Mouse (Mus musculus): ENCODE measurements around the gene Fnbp1.

Fnbp1 gene

GRCm38 (mm10) chr2:30985111-30986020, 156.4 kb downstream of the Fnbp1 start:
- in situ Hi-C loops (cut with MboI, MseI), result no loop called here

- in situ Hi-C loops (cut with MboI, MseI), result no loop called here
These were observed 158.8 kb downstream of the Fnbp1 start for GRCm38 (mm10) chr2:30983024-30983423.

- in situ Hi-C loops (cut with MboI, MseI), result no loop called here
These were observed 159.9 kb downstream of the Fnbp1 start, which contains the start of the genes BC005624 and Usp20 for GRCm38 (mm10) chr2:30981790-30982513. Gene BC005624 (minus strand): TSS chr2:30982201. Gene Usp20 (plus strand): TSS chr2:30982279.

All from regulatory T cell (primary cell).